Mouse (Mus musculus) embryonic facial prominence, embryonic 14.5 days (tissue): ENCODE data around the gene Chmp4b. TPM values are rescaled to one million over a fixed set of nuclear protein-coding genes. Genes with fewer than 3 reads are reported as not detected.

Experiments used
- ATAC-seq: fragments of 200-750 bp; cut with Nextera tagmentation; 2 replicates; pipeline ENCODE4 v1.8.0; 2017; ENCODE audit warnings: low read depth, moderate number of reproducible peaks, moderate TSS enrichment
- DNase-seq: peaks from one replicate; pipeline ENCODE4 v3.0.0-alpha.2; 2015; ENCODE audit warnings: low spot score
- H3K27ac ChIP-seq: fragments of 300-500 bp; sonication (generic); replicated peaks from 2 replicates; pipeline ENCODE4 v1.5.1; 2014; ENCODE audit warnings: low read depth, mild to moderate bottlenecking, low read length, moderate library complexity
- H3K27me3 ChIP-seq: fragments of 300-500 bp; sonication (generic); replicated peaks from 2 replicates; pipeline ENCODE4 v1.6.1; 2014; ENCODE audit warnings: low read length; ENCODE audit not compliant: control insufficient read depth, insufficient read depth
- H3K36me3 ChIP-seq: fragments of 300-500 bp; sonication (generic); 2 replicates; pipeline ENCODE4 v1.6.1; 2014; ENCODE audit warnings: low read length, mixed read lengths; ENCODE audit not compliant: control insufficient read depth, insufficient read depth
- H3K4me1 ChIP-seq: fragments of 300-500 bp; sonication (generic); 2 replicates; pipeline ENCODE4 v1.6.1; 2014; ENCODE audit warnings: antibody characterized with exemption, low read length; ENCODE audit not compliant: control insufficient read depth, insufficient read depth
- H3K4me2 ChIP-seq: fragments of 300-500 bp; sonication (generic); 2 replicates; pipeline ENCODE4 v1.6.1; 2014; ENCODE audit warnings: low read depth, mild to moderate bottlenecking, low read length, moderate library complexity, mixed read lengths
- H3K4me3 ChIP-seq: fragments of 300-500 bp; sonication (generic); 2 replicates; pipeline ENCODE4 v1.5.1; 2014; ENCODE audit warnings: low read depth, mild to moderate bottlenecking, low read length
- H3K9ac ChIP-seq: fragments of 300-500 bp; sonication (generic); 2 replicates; pipeline ENCODE4 v1.6.1; 2014; ENCODE audit warnings: low read depth, mild to moderate bottlenecking, low read length, moderate library complexity, mixed read lengths
- H3K9me3 ChIP-seq: fragments of 300-500 bp; sonication (generic); 2 replicates; pipeline ENCODE4 v1.6.1; 2016; ENCODE audit warnings: low read length; ENCODE audit not compliant: control insufficient read depth
- WGBS: fragments of 180-500 bp; shearing (Covaris S2); extraction: QIAGEN DNeasy Blood & Tissue Kit; methylation state at CpG from one replicate; pipeline ENCODE4 v1.1.7; 2014; 5-methylcytosine and 5-hydroxymethylcytosine counted together
- polyA plus RNA-seq: library from polyadenylated mRNA; unstranded; fragments of >200 nt; fragmentation: Nextera tagmentation; extraction: Ambion mirVana; gene quantifications from 2 replicates; pipeline ENCODE4 v1.2.1, GENCODE M21; 2014

The Chmp4b gene
- polyA plus RNA-seq, 1 experiment from 2014 or later: 21.9 TPM

- no peak overlapping the region for H3K9ac ChIP-seq
- ATAC-seq: no peak
- no peaks in the 10 kb centered on the region for H3K9me3 ChIP-seq
- H3K4me2 ChIP-seq: no peak overlapping the region
- DNase-seq: no peak
- peaks cover 4% of the 10 kb centered on the region; the same call in 1 of the 2 replicates for H3K4me1 ChIP-seq
- H3K27ac ChIP-seq: no peak overlapping the region
- 0 out of 2 replicates have a peak, but pooled peaks cover 11% of the 10 kb centered on the region for H3K36me3 ChIP-seq
- no peak overlapping the region for H3K4me3 ChIP-seq
- 60% methylated on average over 7 of the region's 7 CpGs for WGBS
- no peaks in the 10 kb centered on the region for H3K27me3 ChIP-seq
Measured at GRCm38 (mm10) chr2:154668680-154669079, 17.2 kb downstream of the Chmp4b start.

GRCm38 (mm10) chr2:154670106-154670505 is 18.6 kb downstream of the Chmp4b start:
- WGBS: 68% methylated on average over 4 of the region's 4 CpGs

GRCm38 (mm10) chr2:154670741-154671140 is 19.2 kb downstream of the Chmp4b start:
- Histone ChIP-seq H3K4me2 (no peak overlapping the region), H3K9me3 (no peaks in the 10 kb centered on the region), H3K4me3 (no peak overlapping the region), H3K27me3 (no peaks in the 10 kb centered on the region), H3K27ac (no peak overlapping the region), H3K36me3 (no peaks in the 10 kb centered on the region), H3K4me1 (peaks cover 16% of the 10 kb centered on the region), H3K9ac (no peak overlapping the region)
- ATAC-seq (no peak), DNase-seq (no peak)
- WGBS: 78% methylated on average over 4 of the region's 4 CpGs

More at GRCm38 (mm10) chr2:154670106-154670505, 18.6 kb downstream of the Chmp4b start:
- ATAC-seq: no peak
- no peak overlapping the region for H3K9ac ChIP-seq
- no peak for DNase-seq
- H3K4me1 ChIP-seq: peaks cover 16% of the 10 kb centered on the region
- H3K4me2 ChIP-seq: no peak overlapping the region
- H3K27me3 ChIP-seq: no peaks in the 10 kb centered on the region
- H3K9me3 ChIP-seq: no peaks in the 10 kb centered on the region
- no peak overlapping the region for H3K27ac ChIP-seq
- H3K36me3 ChIP-seq: 0 out of 2 replicates have a peak, but pooled peaks cover 2% of the 10 kb centered on the region
- H3K4me3 ChIP-seq: no peak overlapping the region

- Histone ChIP-seq H3K27me3 (no peaks in the 10 kb centered on the region), H3K4me2 (no peak overlapping the region), H3K4me1 (peaks cover 35% of the 10 kb centered on the region), H3K9me3 (no peaks in the 10 kb centered on the region), H3K36me3 (no peaks in the 10 kb centered on the region), H3K9ac (no peak overlapping the region), H3K27ac (peak overlapping the region; percentile 77), H3K4me3 (no peak overlapping the region)
- ATAC-seq: peak; percentile 19; the same call in 1 of the 2 replicates
- 40% methylated on average over 4 of the region's 4 CpGs for WGBS
- peak; percentile 73 for DNase-seq
Measured at GRCm38 (mm10) chr2:154674008-154674407, 22.5 kb downstream of the Chmp4b start.

GRCm38 (mm10) chr2:154676653-154677609 is 25.4 kb downstream of the Chmp4b start:
- H3K4me1 ChIP-seq: peaks cover 35% of the 10 kb centered on the region
- ATAC-seq: peak; percentile 65; the same call in 1 of the 2 replicates
- no peaks in the 10 kb centered on the region for H3K27me3 ChIP-seq
- no peaks in the 10 kb centered on the region for H3K36me3 ChIP-seq
- H3K4me3 ChIP-seq: peak overlapping the region; percentile 5; the same call in 1 of the 2 replicates
- H3K4me2 ChIP-seq: peak overlapping the region; percentile 46
- peak; percentile 72 for DNase-seq
- H3K27ac ChIP-seq: peak overlapping the region; percentile 94
- WGBS: 64% methylated on average over 19 of the region's 19 CpGs
- H3K9ac ChIP-seq: peak overlapping the region; percentile 28; the same call in 1 of the 2 replicates
- no peaks in the 10 kb centered on the region for H3K9me3 ChIP-seq

GRCm38 (mm10) chr2:154677651-154678139 is 26.2 kb downstream of the Chmp4b start:
- Histone ChIP-seq H3K27me3 (no peaks in the 10 kb centered on the region), H3K9ac (peak overlapping the region; percentile 28)

GRCm38 (mm10) chr2:154678995-154679394 is 27.5 kb downstream of the Chmp4b start:
- H3K27ac ChIP-seq: no peak overlapping the region
- H3K36me3 ChIP-seq: no peaks in the 10 kb centered on the region; the same call in 1 of the 2 replicates
- ATAC-seq (no peak), DNase-seq (no peak)
- no peak overlapping the region for H3K4me2 ChIP-seq
- no peaks in the 10 kb centered on the region for H3K27me3 ChIP-seq
- peaks cover 32% of the 10 kb centered on the region for H3K4me1 ChIP-seq
- H3K9me3 ChIP-seq: no peaks in the 10 kb centered on the region
- H3K9ac ChIP-seq: no peak overlapping the region
- WGBS: 88% methylated on average over 3 of the region's 3 CpGs
- no peak overlapping the region for H3K4me3 ChIP-seq

More at GRCm38 (mm10) chr2:154677651-154678139, 26.2 kb downstream of the Chmp4b start:
- no peaks in the 10 kb centered on the region for H3K9me3 ChIP-seq
- H3K4me2 ChIP-seq: peak overlapping the region; percentile 46
- H3K4me3 ChIP-seq: peak overlapping the region; percentile 5; the same call in 1 of the 2 replicates
- peak; percentile 72 for ATAC-seq
- peak; percentile 97 for DNase-seq
- H3K36me3 ChIP-seq: no peaks in the 10 kb centered on the region
- H3K27ac ChIP-seq: peak overlapping the region; percentile 94
- H3K4me1 ChIP-seq: peaks cover 37% of the 10 kb centered on the region
- 13% methylated on average over 10 of the region's 10 CpGs for WGBS

- WGBS: 86% methylated on average over 2 of the region's 2 CpGs
- no peak for ATAC-seq
- Histone ChIP-seq H3K36me3 (no peaks in the 10 kb centered on the region; the same call in 1 of the 2 replicates), H3K9me3 (no peaks in the 10 kb centered on the region), H3K4me1 (peaks cover 23% of the 10 kb centered on the region), H3K4me3 (no peak overlapping the region), H3K27ac (no peak overlapping the region), H3K4me2 (no peak overlapping the region), H3K9ac (no peak overlapping the region), H3K27me3 (no peaks in the 10 kb centered on the region)
- no peak for DNase-seq
Measured at GRCm38 (mm10) chr2:154680337-154680736, 28.8 kb downstream of the Chmp4b start.
